Mouse (Mus musculus): ENCODE measurements at regions not wholly inside any gene's neighbourhood (a gene's known extent, or its start where the extent isn't known, plus 50 kb on each side); places are given as distances from the start of the nearest gene placed in this dataset.

DNA sequence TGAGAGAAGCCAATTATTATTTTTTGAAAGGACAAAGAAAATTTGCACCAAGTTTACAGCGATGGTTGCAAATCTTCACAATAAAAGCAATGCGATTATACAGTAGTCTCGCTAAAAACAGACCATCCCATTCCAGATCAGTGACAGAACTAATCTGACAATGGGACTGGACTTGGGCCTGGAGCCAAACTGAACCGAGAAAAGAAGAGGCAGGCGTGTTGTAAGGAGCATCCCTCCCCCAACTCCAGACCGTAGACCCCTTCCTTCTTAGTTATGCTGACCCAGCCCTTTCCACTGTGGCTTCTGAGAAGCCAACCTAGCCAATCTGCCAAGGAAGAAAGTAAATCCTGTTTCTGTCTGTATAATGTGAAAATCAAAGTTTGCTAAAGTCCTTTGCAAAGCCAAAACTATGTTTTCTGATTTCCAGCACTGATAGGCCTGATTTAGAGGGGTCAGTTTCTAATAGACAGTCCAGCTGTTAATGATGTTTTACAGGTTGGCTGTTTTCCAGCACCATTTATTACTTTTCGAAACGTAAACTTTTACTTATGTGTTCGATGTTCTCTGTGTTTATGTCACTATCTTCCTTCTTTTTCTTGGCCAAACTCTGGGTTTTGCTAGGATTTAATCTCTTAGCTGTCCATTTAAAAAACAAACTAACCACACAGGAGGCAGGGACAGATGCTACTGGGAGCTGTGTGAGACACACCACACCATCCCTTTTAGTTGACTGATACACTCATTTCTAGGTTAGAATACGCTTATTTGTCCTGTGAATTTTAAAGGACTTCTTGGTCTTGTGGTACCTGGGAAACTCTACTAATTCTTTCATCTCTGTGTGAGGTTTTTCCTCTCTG lies 301.5 kb downstream of the Lmo7 start:
- no peak for ATAC-seq (replicated peaks; ENCODE audit: low read depth, poor library complexity, severe bottlenecking)

DNA sequence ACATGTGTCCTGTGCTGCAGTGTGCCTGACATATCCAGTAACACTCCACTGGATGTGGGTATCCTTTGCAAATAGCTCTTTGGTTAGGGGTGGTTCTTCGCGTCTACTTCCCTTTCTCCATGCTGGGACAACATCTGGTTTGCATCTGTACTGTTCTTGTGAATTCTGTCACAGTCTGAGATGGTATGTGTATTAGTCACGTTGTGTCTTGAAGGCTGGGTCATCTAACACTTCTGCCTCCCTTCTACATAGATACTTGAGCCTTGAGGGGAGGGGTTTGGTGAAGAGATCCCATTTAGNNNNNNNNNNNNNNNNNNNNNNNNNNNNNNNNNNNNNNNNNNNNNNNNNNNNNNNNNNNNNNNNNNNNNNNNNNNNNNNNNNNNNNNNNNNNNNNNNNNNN lies 294.9 kb downstream of the Lmo7 start:
- no peak for ATAC-seq (replicated peaks; ENCODE audit: low read depth, poor library complexity, severe bottlenecking)

DNA sequence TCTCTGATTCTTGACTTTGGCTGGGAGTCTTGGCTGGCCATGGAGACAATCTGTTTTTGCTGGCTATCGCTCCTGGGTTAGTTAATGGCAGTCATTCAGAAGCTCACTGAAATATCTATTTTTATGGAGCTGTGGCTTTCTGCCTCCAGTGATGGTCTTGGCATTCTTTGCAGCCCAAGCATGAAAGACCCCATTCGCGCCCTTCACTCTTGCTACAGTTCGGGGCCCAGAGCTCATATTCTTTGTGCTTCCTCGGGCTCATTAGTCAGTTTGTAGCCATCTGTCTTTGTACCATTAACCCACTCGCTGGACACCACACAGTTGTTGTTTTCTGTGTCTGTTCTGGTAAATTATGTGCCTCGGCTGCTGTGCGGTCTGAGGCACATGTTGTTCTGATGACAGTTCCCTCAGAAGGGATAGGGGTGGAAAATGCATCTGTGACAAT lies 290.4 kb downstream of the Lmo7 start:
- no peak for ATAC-seq (replicated peaks; ENCODE audit: low read depth, poor library complexity, severe bottlenecking)

DNA sequence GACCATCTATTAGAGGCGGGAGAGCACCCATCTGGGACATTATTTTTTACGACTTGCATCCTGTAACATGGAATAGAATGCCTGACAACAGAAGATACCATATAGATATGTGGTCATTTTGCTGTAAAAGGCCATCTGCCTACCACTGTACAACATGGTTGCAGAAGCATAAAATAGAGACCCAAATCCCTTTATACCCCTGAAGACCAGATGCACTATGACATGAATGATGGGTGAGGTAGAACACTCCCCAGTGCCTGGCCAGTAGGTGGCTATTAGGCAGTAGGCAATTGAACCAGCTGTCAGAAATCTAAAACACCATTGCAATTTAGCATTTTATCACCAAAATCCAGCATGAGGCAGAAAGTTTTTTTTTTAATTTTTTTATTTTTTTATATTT lies 289.6 kb downstream of the Lmo7 start:
- ATAC-seq (replicated peaks; ENCODE audit: low read depth, poor library complexity, severe bottlenecking): no peak

DNA sequence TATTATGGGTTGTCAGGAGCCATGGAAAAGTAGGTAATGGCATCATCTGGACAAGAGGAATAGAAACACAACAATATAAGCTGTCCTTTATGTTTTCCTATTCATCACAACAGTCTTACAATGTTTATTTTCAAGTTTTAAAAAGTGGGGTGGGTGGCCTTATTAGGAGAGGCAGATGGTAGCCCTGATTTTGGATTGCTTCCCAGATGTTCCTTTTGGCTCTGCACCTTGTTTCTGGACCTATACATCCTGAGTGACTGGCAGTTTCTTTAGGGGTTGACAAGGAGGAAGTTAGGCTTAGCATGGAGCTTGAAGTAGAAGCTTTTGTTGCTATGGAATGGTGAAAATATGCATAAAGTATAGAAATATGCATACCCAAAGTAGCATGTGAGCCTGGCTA lies 286.8 kb downstream of the Lmo7 start:
- no peak for ATAC-seq (replicated peaks; ENCODE audit: low read depth, poor library complexity, severe bottlenecking)

DNA sequence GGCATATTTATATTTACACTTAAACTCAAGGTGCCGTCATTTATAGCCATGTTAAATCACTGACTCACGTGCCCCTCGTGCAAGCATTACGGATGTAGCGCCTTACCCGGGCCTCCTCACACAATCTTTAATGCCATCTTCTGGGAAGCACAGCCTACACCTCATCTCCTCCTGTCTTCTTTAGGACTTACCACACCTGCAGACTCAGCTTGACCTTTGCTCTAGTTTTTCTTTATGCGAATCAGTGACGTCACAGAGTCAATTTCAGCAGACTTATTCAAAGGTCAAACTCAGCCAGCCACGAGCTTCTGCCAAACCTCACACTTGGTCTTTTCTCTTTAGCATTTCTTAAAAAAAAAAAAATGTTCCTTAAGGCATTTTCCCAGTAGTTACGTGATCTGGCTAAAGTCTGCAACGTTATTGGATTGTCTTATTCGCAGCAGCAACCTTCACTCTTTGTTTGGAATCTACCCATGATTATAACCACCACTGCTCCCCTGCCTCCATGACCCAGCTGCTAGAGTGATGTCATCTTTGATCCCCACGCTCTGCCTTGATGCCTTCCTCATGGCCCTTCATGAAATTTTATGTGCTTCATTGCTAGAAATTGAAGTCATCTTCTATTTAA lies 285.3 kb downstream of the Lmo7 start:
- no peak for ATAC-seq (replicated peaks; ENCODE audit: low read depth, poor library complexity, severe bottlenecking)

DNA sequence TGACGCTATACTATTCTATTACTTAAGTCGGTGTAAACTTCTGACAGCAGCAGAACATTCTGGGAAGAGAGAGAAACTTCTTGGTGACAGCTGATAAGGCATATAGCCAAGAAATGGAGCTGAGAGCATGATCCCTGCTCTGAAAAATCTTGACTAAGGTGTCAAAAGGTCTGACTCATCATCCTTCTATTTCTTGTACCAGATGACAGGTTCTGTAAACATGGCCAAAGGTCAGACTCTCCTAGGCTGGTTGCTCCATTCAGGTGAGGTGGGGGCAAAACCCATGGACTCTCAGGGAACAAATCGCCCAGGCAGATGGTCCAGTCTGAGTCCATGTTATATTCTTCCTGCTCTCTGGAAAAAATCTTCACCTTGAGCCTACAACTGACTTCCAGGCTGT lies 283.5 kb downstream of the Lmo7 start:
- ATAC-seq (replicated peaks; ENCODE audit: low read depth, poor library complexity, severe bottlenecking): no peak

DNA sequence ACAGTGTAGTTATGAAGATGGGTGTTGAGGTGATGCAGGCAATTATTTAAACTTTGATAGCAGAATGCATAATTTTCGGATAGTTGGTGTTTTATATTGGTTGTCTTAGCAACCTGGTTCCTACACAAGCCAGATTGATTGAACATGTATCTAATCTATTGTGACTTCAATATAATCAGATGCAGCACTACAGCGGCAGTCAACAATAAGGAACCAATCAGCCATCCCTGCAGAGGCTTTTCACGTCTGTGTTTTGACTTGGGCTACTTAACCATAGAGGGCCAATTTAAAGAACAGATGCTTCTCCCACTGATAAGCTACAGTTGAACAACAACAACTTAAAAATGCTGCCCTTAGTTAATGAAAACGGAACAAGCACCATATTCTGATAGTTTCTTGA lies 267.8 kb downstream of the Lmo7 start:
- no peak for ATAC-seq (replicated peaks; ENCODE audit: low read depth, poor library complexity, severe bottlenecking)

DNA sequence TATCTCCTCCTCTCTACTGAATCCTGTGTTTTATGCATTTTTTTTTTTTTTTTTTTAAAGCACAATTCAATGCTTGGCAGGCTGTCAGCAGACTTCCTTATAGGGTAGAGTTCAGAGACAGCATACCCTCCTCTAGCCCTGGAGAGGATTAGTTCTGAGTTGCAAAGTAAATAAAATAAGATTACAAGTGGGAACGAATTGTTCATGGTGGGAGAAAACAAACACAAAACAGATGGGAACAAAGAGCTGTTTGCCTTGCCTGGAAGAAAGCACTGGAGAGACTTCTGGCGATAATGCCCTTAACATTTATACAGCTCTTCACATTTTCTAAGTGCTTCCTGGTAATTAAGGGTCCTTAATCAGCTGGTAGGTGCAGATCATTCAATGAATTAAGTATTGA lies 254.6 kb downstream of the Lmo7 start:
- no peak for ATAC-seq (replicated peaks; ENCODE audit: low read depth, poor library complexity, severe bottlenecking)

All from common myeloid progenitor, adult 5-6 weeks (primary cell).